Mouse (Mus musculus): ENCODE measurements at regions not wholly inside any gene's neighbourhood (a gene's known extent, or its start where the extent isn't known, plus 50 kb on each side); places are given as distances from the start of the nearest gene placed in this dataset.

DNA sequence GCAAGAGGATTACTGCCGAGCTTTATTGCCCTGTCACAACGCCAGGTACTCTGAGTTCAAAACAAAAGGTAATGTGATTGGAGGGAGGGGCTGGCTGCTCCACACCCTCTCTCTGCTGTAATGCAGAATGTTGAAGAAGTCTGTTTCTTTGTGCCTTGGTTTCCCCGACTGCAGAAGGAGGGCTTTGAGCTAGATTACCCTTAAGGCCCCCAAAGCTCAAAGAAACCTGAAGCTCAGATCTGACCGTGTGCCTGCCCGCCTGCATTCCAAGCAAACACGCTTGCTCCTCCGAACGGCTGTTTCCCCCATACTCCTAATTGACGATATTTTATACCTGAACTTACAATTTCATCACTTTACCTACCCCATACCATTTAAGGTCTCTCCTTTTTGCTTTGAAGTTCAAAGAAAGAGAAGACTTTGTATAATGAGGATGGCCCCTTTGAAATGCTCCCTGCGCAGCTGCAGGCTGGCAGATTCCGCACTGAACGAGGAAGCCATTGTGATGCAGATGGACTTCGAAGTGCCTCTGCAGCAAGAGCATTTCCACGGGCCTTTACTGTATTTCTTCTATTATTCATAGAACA is 146.6 kb downstream of the Gm19935 start:
- TF ChIP-seq CTCF (IDR thresholded peaks at IDR 0.05; ENCODE audit: extremely low read depth, insufficient read depth, low read length) (no peak), POLR2A (IDR thresholded peaks at IDR 0.05; ENCODE audit: extremely low read depth, insufficient read depth, low read length) (no peak)
